Mouse (Mus musculus) bone marrow macrophage, adult 2 months (primary cell): ENCODE data around the gene Ptprh.

Experiments
- CTCF ChIP-seq: IDR thresholded peaks from 2 replicates; pipeline ENCODE4 v1.5.1; 2012; ENCODE audit warnings: low read depth, mild to moderate bottlenecking, low read length, moderate library complexity
- POLR2A ChIP-seq: IDR thresholded peaks from 2 replicates; pipeline ENCODE4 v1.6.1; 2012; ENCODE audit warnings: mild to moderate bottlenecking, low read depth, low read length, borderline replicate concordance

DNA sequence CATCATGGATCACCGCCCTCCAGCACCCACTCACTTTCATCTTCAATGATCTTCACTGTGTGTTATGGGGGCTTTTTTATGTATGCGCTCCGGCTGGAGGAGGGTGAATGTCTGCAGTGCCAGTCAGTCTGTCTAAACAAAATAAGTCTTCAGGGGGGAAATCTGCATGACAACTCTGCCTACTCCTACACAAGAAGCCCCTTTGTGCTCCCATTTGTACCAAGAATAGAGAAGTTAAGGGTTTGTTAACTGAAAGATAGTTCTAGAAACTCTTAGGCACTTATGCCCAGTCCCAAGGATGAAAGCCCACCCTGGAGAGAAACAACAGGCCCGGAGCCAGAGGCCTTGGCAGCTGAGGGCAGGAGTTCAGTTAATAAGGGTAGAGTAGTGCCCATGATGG is 67.5 kb downstream of the Ptprh start:
- TF ChIP-seq CTCF (no peak), POLR2A (no peak)
